ENCODE assay signal across 9 mouse cellular contexts in the genomic region with DNA sequence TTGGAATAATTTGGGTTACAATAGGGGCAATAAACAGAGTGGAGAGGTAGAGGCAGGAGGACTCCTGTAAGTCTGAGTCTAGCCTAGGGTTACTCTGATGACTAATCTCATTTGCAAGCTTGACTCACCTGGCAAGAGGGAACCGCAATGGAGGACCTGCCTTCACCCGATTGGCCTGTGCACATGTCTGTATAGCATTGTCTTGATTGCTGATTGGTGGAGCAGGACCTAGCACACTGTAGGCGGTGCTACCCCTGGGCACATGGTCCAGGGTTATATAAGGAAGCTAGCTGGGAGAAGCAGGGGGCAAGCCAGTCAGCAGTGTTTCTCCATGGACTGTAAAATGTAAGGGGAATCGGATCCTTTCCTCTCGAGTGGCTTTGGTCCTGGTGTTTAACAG. TPM values are rescaled to one million over a fixed set of nuclear protein-coding genes. Genes with fewer than 3 reads are reported as not detected.
A peak's percentile ranks its signal among the peaks of the same experiment; 100 is the strongest.
DNase-seq lines count a peak whose midpoint lies in the region; TF ChIP-seq lines count a peak whose summit lies in the region.
"Had no signal": no experiment of that assay in that cellular context is flagged by ENCODE, and none has a peak within 500 bp of the region (broad histone marks: within the 10 kb centered on the region; RNA-seq: fewer than 3 reads in every experiment).

No protein-coding gene starts in this region.

- intact Hi-C loops in gastrocnemius, adult 2 months (cut with DNase I) = no loop called here

- H3K27ac ChIP-seq in gastrocnemius, adult 2 months = no peak overlapping the region

- no peaks in the 10 kb centered on the region for H3K36me3 ChIP-seq in splenic B cell, adult 2 months (ENCODE audit: control insufficient read depth, insufficient read depth, low read length, poor library complexity, severe bottlenecking)
- H3K36me3 ChIP-seq: heart, embryonic 10.5 days had no signal

- peak; percentile 45 for DNase-seq in gastrocnemius, adult 2 months
- DNase-seq in gastrocnemius, adult 18-20 months (ENCODE audit: low spot score) = no peak
- peak; percentile 52 for DNase-seq in retina, postnatal 1 day
- DNase-seq in retina, embryonic 14.5 days (ENCODE audit: low spot score) = no peak
- DNase-seq in NIH3T3 (ENCODE audit: low read depth) = peak; percentile 79
- DNase-seq in splenic B cell, adult 2 months (ENCODE audit: low read depth, low spot score) = peak; percentile 61
- no peak for DNase-seq in ovary, adult 18-20 months (ENCODE audit: low spot score)
- DNase-seq in right cerebral cortex, postnatal 14 days = no peak

- no peak for TF ChIP-seq CTCF in gastrocnemius, adult 2 months (IDR thresholded peaks at IDR 0.05)

- H3K4me3 ChIP-seq in gastrocnemius, adult 2 months = no peak overlapping the region

- no peaks in the 10 kb centered on the region for H3K27me3 ChIP-seq in splenic B cell, adult 2 months (ENCODE audit: control insufficient read depth, insufficient read depth, low read length, poor library complexity, severe bottlenecking)

RNA-seq across cellular contexts. Expression of a gene that starts 4.7 kb away (rescaled TPM):
- total RNA-seq in gastrocnemius, adult 2 months (2021) = under 1 TPM in 1 of 2 experiments, not detected in 1; 0.11 TPM
- under 1 TPM; 0.14 to 0.16 TPM for total RNA-seq in gastrocnemius, adult 18-20 months (2021)

RNA-seq across cellular contexts. Expression of a gene that starts 31.5 kb away (rescaled TPM):
- 100 to 1,000 TPM; 404 to 490 TPM for total RNA-seq in gastrocnemius, adult 2 months (2021)
- 100 to 1,000 TPM; 457 to 462 TPM for total RNA-seq in gastrocnemius, adult 18-20 months (2021)

RNA-seq across cellular contexts. Expression of a gene that starts 35.2 kb away (rescaled TPM):
- total RNA-seq in gastrocnemius, adult 2 months (2021) = 100 to 1,000 TPM; 199 to 214 TPM
- 100 to 1,000 TPM; 167 to 198 TPM for total RNA-seq in gastrocnemius, adult 18-20 months (2021)

Comparison
In these comparisons a context has a peak if more than half of its experiments do, and no peak if none do; other contexts are left out.
1. DNase-seq: peak in gastrocnemius, adult 2 months (single experiment), retina, postnatal 1 day (single experiment), NIH3T3 (single experiment) and splenic B cell, adult 2 months (single experiment); none in gastrocnemius, adult 18-20 months (single experiment), retina, embryonic 14.5 days (single experiment), ovary, adult 18-20 months (single experiment) and right cerebral cortex, postnatal 14 days (single experiment).